Mouse (Mus musculus) CD4-positive helper T cell, adult 2 months (primary cell): Measurements from ENCODE around the gene Trmt2a.
"Not testable (repeated sequence)": the region's sequence is repeated elsewhere in the genome, so short reads cannot be mapped to it uniquely, and the experiment has no call there.

Source experiments
- DNase-seq: peaks from one replicate; pipeline ENCODE4 v3.0.0-alpha.2; 2012; ENCODE audit warnings: low read depth, missing footprints, low spot score

Trmt2a gene

GRCm38 (mm10) chr16:18289067-18289588 is 40.6 kb downstream of the Trmt2a start, which contains the start of gene Dgcr8:
Gene Dgcr8, minus strand, starts transcription at chr16:18289246.
- DNase-seq: peak; percentile 99

DNA sequence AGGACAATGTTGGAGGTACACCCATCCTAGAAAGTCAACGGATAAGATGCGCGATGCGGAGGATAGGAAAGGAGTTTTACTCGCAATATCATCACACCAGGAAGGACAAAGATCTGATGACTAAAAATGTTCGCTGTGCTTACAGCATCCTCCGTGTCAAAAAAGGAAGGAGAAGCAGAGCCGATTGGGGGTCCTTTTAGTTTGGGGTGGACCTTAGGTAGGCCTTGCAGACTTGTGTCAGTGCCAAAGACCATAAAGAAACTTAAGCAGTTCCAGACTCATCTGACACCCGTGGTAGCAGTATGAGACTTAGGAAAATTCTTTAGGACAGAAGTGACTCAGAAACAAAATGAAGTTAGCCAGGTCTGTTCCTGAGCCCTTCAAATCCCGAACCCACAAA is 41.1 kb downstream of the Trmt2a start:
- not testable (repeated sequence) for DNase-seq
